Mouse (Mus musculus) kidney, postnatal 0 days (tissue): ENCODE measurements around the gene Rapgef5. TPM values are rescaled to one million over a fixed set of nuclear protein-coding genes. Genes with fewer than 3 reads are reported as not detected.

Source experiments
- ATAC-seq: fragments of 200-750 bp; cut with Nextera tagmentation; replicated peaks from 2 replicates; pipeline ENCODE4 v1.8.0; 2017; ENCODE audit warnings: low read depth, moderate number of reproducible peaks, moderate TSS enrichment, moderate library complexity; ENCODE audit not compliant: low FRiP score
- DNase-seq: peaks from one replicate; pipeline ENCODE4 v3.0.0-alpha.2; 2016; ENCODE audit warnings: low spot score
- H3K27ac ChIP-seq: fragments of 300-500 bp; sonication (generic); 2 replicates; pipeline ENCODE4 v1.5.1; 2014; ENCODE audit warnings: mild to moderate bottlenecking
- H3K27me3 ChIP-seq: fragments of 300-500 bp; sonication (generic); 2 replicates; pipeline ENCODE4 v1.6.1; 2014; ENCODE audit warnings: low read length, mixed read lengths; ENCODE audit not compliant: insufficient read depth
- H3K36me3 ChIP-seq: fragments of 300-500 bp; sonication (generic); 2 replicates; pipeline ENCODE4 v1.6.1; 2014; ENCODE audit warnings: low read length, mixed read lengths; ENCODE audit not compliant: insufficient read depth
- H3K4me1 ChIP-seq: fragments of 300-500 bp; sonication (generic); replicated peaks from 2 replicates; pipeline ENCODE4 v1.6.1; 2014; ENCODE audit warnings: antibody characterized with exemption, low read length, mixed read lengths; ENCODE audit not compliant: insufficient read depth
- H3K4me2 ChIP-seq: fragments of 300-500 bp; sonication (generic); 2 replicates; pipeline ENCODE4 v1.6.1; 2014; ENCODE audit warnings: mild to moderate bottlenecking, low read length, moderate library complexity, mixed read lengths
- H3K4me3 ChIP-seq: fragments of 300-500 bp; sonication (generic); replicated peaks from 2 replicates; pipeline ENCODE4 v1.5.1; 2014; ENCODE audit warnings: low read depth, low read length
- H3K9ac ChIP-seq: fragments of 300-500 bp; sonication (generic); 2 replicates; pipeline ENCODE4 v1.6.1; 2014; ENCODE audit warnings: low read depth, low read length
- H3K9me3 ChIP-seq: fragments of 300-500 bp; sonication (generic); replicated peaks from 2 replicates; pipeline ENCODE4 v1.6.1; 2016; ENCODE audit warnings: low read length, inconsistent platforms, mixed read lengths
- CTCF ChIP-seq: IDR thresholded peaks from 2 replicates; pipeline ENCODE4 v1.5.1; 2016; ENCODE audit warnings: antibody characterized with exemption, low read depth, mild to moderate bottlenecking, moderate library complexity
- WGBS: fragments of 180-500 bp; shearing (Covaris S2); extraction: QIAGEN DNeasy Blood & Tissue Kit; methylation state at CpG from one replicate; pipeline ENCODE4 v1.1.7; 2014; 5-methylcytosine and 5-hydroxymethylcytosine counted together
- polyA plus RNA-seq: library from polyadenylated mRNA; unstranded; fragments of >200 nt; fragmentation: Nextera tagmentation; extraction: Ambion mirVana; gene quantifications from 2 replicates; pipeline ENCODE4 v1.2.1, GENCODE M21; 2015

The Rapgef5 gene
- polyA plus RNA-seq, 1 experiment from 2014 or later = 14.9 TPM

DNA sequence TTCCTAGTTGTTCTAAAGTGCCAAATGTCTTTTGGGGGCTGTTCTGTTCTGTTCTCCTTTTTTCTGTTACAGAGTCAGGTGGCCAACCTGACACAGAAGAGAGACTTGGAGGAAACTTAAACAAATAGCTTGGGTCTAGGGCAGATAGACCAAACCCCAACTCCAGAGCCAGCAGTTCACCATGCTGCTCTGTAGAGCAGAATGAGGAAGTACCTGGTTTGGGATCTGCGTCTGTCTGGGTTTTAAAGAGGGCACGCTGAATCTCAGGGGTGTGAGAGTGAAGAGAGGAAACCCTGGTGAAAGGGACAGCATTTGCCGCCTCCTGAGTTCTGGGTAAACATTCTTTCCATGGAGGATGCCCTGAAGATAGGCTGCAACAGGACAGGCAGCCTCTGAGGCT is 219.9 kb downstream of the Rapgef5 start:
- no peak overlapping the region for H3K4me3 ChIP-seq
- H3K9me3 ChIP-seq = no peaks in the 10 kb centered on the region
- H3K27me3 ChIP-seq = no peaks in the 10 kb centered on the region
- 91% methylated on average over 3 of the region's 3 CpGs for WGBS
- no peak overlapping the region for H3K9ac ChIP-seq
- no peak overlapping the region for H3K4me2 ChIP-seq
- H3K4me1 ChIP-seq = 0 out of 2 replicates have a peak, but pooled peaks cover 4% of the 10 kb centered on the region
- ATAC-seq (no peak), DNase-seq (no peak)
- H3K27ac ChIP-seq = no peak overlapping the region
- no peak for TF ChIP-seq CTCF
- H3K36me3 ChIP-seq = no peaks in the 10 kb centered on the region

DNA sequence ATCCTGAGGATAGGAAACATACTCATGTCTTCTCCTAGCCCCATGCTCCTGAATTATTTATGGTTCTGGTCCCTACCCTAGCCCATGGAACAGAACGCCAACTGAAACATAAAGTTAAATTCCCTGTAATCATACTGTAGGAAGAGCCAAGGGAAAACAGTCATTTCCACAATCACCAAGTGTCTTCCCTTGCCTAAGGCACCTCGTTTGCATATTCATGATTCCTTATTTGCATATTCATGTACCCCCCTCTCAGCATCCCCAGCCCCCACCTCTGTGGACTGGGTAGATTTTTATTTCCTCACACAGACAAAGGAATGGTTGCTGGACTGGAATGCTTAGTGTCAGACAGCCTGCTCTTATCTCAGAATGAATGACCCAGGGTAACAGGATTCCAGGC is 220.6 kb downstream of the Rapgef5 start:
- Histone ChIP-seq H3K9me3 (no peaks in the 10 kb centered on the region), H3K9ac (no peak overlapping the region), H3K27me3 (no peaks in the 10 kb centered on the region), H3K4me2 (no peak overlapping the region), H3K4me1 (0 out of 2 replicates have a peak, but pooled peaks cover 4% of the 10 kb centered on the region), H3K27ac (no peak overlapping the region), H3K4me3 (no peak overlapping the region), H3K36me3 (no peaks in the 10 kb centered on the region)
- ATAC-seq = no peak; the same call in 1 of the 2 replicates
- WGBS = 52% methylated on average over 2 of the region's 2 CpGs
- DNase-seq = no peak
- TF ChIP-seq CTCF = no peak

DNA sequence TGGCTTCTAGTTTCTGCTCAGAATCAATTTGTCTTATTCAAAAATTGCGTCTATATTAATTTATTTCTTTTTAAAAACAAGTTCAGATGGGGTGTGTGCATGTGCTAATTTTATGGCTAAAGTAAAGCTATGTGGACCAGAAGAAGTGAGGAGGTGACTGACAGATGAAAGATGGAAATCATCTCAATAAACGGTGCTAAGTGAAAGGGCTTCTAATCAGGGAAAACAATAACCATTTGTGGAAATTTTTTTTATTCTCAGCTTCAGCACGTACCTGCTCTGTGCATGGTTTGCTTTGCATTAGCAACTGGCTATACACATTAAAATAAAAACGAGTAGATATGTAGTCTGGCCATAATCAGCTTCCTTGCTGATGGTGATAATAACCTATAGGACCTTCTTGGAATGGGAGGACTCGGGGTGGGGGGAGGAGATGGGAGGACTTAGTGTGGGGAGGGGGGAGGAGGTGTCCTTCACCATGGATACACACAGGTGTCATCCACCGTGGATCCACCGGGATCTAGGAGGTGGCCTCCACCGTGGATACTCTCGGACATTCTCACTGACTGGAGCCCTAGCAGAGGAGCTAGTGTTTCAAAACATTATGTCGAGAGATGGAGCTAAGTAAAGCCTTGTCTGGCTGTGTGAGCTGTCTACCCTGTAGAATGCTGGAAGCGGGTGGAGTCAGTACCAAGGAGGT is 221.2 kb downstream of the Rapgef5 start:
- DNase-seq (no peak), ATAC-seq (no peak)
- H3K9ac ChIP-seq = no peak overlapping the region
- H3K27me3 ChIP-seq = no peaks in the 10 kb centered on the region
- H3K27ac ChIP-seq = no peak overlapping the region
- TF ChIP-seq CTCF = no peak
- H3K4me2 ChIP-seq = no peak overlapping the region
- no peak overlapping the region for H3K4me3 ChIP-seq
- H3K36me3 ChIP-seq = no peaks in the 10 kb centered on the region
- 0 out of 2 replicates have a peak, but pooled peaks cover 4% of the 10 kb centered on the region for H3K4me1 ChIP-seq
- no peaks in the 10 kb centered on the region for H3K9me3 ChIP-seq
- WGBS = 68% methylated on average over 11 of the region's 11 CpGs

DNA sequence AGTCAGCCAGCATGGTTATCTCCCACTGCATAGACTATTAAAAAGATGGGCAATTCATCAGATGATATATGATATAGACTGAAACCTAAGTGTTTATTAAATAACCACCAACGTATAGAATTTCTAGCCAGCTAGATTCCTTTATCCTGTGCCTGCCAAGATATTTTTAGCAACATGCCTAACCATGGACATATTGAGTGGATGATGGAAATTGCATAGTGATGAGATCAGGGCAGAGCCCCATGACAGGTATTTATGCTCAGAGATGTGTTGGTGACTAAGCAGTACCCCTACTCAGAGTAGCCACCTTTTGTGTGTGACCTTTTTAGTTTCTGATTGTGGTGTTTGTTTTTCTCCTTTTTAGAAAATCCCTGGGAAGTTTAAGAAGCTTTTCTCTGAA is 226.2 kb downstream of the Rapgef5 start:
- no peak for DNase-seq
- WGBS = 29% methylated on average over 1 of the region's 1 CpGs
- no peaks in the 10 kb centered on the region for H3K27me3 ChIP-seq
- TF ChIP-seq CTCF = no peak
- no peaks in the 10 kb centered on the region for H3K4me1 ChIP-seq
- no peak overlapping the region for H3K27ac ChIP-seq
- no peak overlapping the region for H3K4me3 ChIP-seq
- no peak overlapping the region for H3K4me2 ChIP-seq
- H3K36me3 ChIP-seq = no peaks in the 10 kb centered on the region
- no peaks in the 10 kb centered on the region for H3K9me3 ChIP-seq
- H3K9ac ChIP-seq = no peak overlapping the region
- no peak for ATAC-seq

DNA sequence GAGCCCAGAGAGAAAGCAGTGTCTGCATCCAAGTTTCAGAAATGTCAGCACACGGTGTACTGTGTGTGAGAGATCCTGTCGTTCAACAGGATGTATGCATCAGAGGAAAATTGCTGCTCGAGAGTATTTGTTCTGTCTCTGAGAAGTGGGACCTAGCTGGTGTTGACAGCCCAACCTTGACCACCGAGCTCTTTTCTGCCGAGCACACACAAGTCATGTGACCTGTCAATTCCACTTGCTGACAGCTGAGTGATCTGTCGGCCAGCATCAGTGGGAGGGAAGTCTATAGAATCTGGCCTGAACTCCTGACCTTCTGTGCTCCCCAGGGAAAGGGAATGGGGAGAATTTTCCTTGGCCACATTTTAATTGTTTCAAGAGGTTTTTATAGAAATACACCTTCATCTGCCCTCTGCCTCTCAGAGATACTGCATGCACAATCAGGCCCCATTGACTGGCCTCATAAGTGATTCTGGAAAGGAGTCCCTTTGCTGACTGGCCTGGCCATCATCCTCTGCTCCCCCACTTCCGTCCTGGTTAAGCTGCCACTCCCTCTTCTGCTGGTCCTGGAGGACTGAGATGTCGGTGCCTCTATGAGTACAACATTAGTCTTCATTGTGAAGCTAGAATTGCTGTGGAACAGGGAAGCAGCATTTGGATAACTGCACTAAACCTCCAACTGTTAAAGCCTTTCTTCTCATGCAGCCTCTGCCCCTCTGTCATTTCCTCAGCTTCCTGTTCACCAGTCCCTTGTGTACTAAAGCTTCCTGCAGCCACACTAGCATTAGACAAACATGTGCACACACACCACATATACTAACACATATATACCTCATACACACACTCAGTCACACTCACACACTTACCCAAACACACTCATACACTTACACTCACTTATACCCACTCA is 228.6 kb downstream of the Rapgef5 start:
- H3K4me2 ChIP-seq = no peak overlapping the region
- TF ChIP-seq CTCF = no peak
- no peaks in the 10 kb centered on the region for H3K4me1 ChIP-seq
- H3K36me3 ChIP-seq = no peaks in the 10 kb centered on the region
- H3K9ac ChIP-seq = no peak overlapping the region
- H3K27me3 ChIP-seq = no peaks in the 10 kb centered on the region
- ATAC-seq (no peak), DNase-seq (peak; percentile 15)
- no peaks in the 10 kb centered on the region for H3K9me3 ChIP-seq
- no peak overlapping the region for H3K4me3 ChIP-seq
- 0 out of 2 replicates have a peak overlapping the region, but pooled peaks have one; percentile 2 for H3K27ac ChIP-seq
- 37% methylated on average over 8 of the region's 8 CpGs for WGBS

DNA sequence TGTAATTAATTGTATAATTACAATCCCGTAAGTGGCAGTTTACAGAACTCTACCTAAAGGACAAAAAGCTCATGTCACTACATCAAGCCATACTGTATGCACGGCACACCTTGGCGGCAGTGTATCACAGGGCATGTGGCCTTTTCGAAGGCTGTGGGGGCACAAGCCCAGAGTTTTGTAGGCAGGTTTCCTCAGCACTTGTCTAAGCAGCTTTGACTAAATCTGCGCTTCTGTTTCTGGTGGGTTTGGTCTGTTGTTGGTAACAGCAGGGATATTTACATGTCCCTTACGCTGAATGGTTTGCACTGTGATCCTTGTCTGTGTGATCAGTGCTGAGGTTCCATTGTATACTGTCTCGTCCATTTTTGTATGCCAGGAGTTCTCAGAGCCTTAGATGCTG is 230.3 kb downstream of the Rapgef5 start:
- Histone ChIP-seq H3K4me3 (no peak overlapping the region), H3K9ac (no peak overlapping the region), H3K27me3 (no peaks in the 10 kb centered on the region), H3K36me3 (no peaks in the 10 kb centered on the region), H3K27ac (no peak overlapping the region), H3K4me2 (no peak overlapping the region), H3K4me1 (0 out of 2 replicates have a peak, but pooled peaks cover 5% of the 10 kb centered on the region), H3K9me3 (no peaks in the 10 kb centered on the region)
- DNase-seq (no peak), ATAC-seq (no peak)
- no peak for TF ChIP-seq CTCF
- 91% methylated on average over 7 of the region's 7 CpGs for WGBS
